ENCODE assay signal across 9 mouse cellular contexts in genomic region chr11:70539423-70539822, GRCm38 (mm10). TPM values are rescaled to one million over a fixed set of nuclear protein-coding genes. Genes with fewer than 3 reads are reported as not detected.
DNase-seq lines count a peak whose midpoint lies in the region; ATAC-seq and TF ChIP-seq lines count a peak whose summit lies in the region.
"Had no signal": no experiment of that assay in that cellular context is flagged by ENCODE, and none has a peak within 500 bp of the region (broad histone marks: within the 10 kb centered on the region; RNA-seq: fewer than 3 reads in every experiment).

No protein-coding gene starts in this region.

- no peak for DNase-seq in gastrocnemius, adult 2 months
- no peak for DNase-seq in gastrocnemius, adult 8-10 months (ENCODE audit: low spot score in 2 of 2)
- DNase-seq in testis, postnatal 10 days (ENCODE audit: low spot score) = no peak
- DNase-seq in liver, embryonic 11.5 days (ENCODE audit: low spot score) = no peak
- DNase-seq in stomach, postnatal 0 days (ENCODE audit: low spot score) = no peak
- no peak for DNase-seq in thymus, postnatal 25 days
- no peak for DNase-seq in urinary bladder, postnatal 36 days (ENCODE audit: low spot score in 2 of 2)

- peak overlapping the region; percentile 86 for H3K4me3 ChIP-seq in gastrocnemius, adult 2 months
- peak overlapping the region; percentile 71 for H3K4me3 ChIP-seq in testis, adult 2 months (ENCODE audit: control insufficient read depth, low read depth, low read length)
- peak overlapping the region; percentile 58 for H3K4me3 ChIP-seq in liver, embryonic 11.5 days (ENCODE audit: low read depth, low read length)
- peak overlapping the region; percentile 71 for H3K4me3 ChIP-seq in stomach, postnatal 0 days (ENCODE audit: low read depth, low read length)

- WGBS in liver, embryonic 11.5 days = 23% methylated on average over 9 of the region's 9 CpGs
- 7% methylated on average over 9 of the region's 9 CpGs for WGBS in stomach, postnatal 0 days

- no peak for ATAC-seq in liver, embryonic 11.5 days (replicated peaks; ENCODE audit: low FRiP score)
- no peak for ATAC-seq in stomach, postnatal 0 days (ENCODE audit: low FRiP score, low TSS enrichment)

- TF ChIP-seq EP300 in stomach, postnatal 0 days (optimal IDR thresholded peaks at IDR 0.05) = no peak

- H3K27me3 ChIP-seq in testis, adult 2 months (ENCODE audit: control insufficient read depth, insufficient read depth, low read length) = no peaks in the 10 kb centered on the region
- peaks cover 32% of the 10 kb centered on the region for H3K27me3 ChIP-seq in liver, embryonic 11.5 days (replicated peaks; ENCODE audit: control insufficient read depth, insufficient read depth, low read length)
- no peaks in the 10 kb centered on the region for H3K27me3 ChIP-seq in stomach, postnatal 0 days (ENCODE audit: control insufficient read depth, insufficient read depth, low read length)

- H3K36me3 ChIP-seq in testis, adult 2 months (ENCODE audit: control insufficient read depth, insufficient read depth, low read length) = no peaks in the 10 kb centered on the region
- no peaks in the 10 kb centered on the region for H3K36me3 ChIP-seq in liver, embryonic 11.5 days (ENCODE audit: control insufficient read depth, insufficient read depth, low read length)
- no peaks in the 10 kb centered on the region for H3K36me3 ChIP-seq in stomach, postnatal 0 days (ENCODE audit: control insufficient read depth, insufficient read depth, low read length)

- H3K4me1 ChIP-seq in testis, adult 2 months (ENCODE audit: control insufficient read depth, insufficient read depth, low read length) = peaks cover 6% of the 10 kb centered on the region
- H3K4me1 ChIP-seq in liver, embryonic 11.5 days (replicated peaks; ENCODE audit: control insufficient read depth, insufficient read depth, low read length) = peaks cover 4% of the 10 kb centered on the region
- H3K4me1 ChIP-seq in stomach, postnatal 0 days (replicated peaks; ENCODE audit: control insufficient read depth, insufficient read depth) = 0 out of 2 replicates have a peak, but pooled peaks cover 3% of the 10 kb centered on the region

- no peaks in the 10 kb centered on the region for H3K9me3 ChIP-seq in liver, embryonic 11.5 days (ENCODE audit: control insufficient read depth, low read length)
- no peaks in the 10 kb centered on the region for H3K9me3 ChIP-seq in stomach, postnatal 0 days (ENCODE audit: control insufficient read depth, low read length)

- peak overlapping the region; percentile 7; the same call in 1 of the 2 replicates for H3K9ac ChIP-seq in liver, embryonic 11.5 days (ENCODE audit: low read depth, low read length)
- H3K9ac ChIP-seq in stomach, postnatal 0 days (ENCODE audit: low read length) = peak overlapping the region; percentile 76

- H3K4me2 ChIP-seq in liver, embryonic 11.5 days = peak overlapping the region; percentile 88
- H3K4me2 ChIP-seq in stomach, postnatal 0 days (replicated peaks; ENCODE audit: low read depth) = peak overlapping the region; percentile 75

- TF ChIP-seq CTCF in gastrocnemius, adult 2 months (IDR thresholded peaks at IDR 0.05) = no peak
- no peak for TF ChIP-seq CTCF in testis, adult 2 months (IDR thresholded peaks at IDR 0.05; ENCODE audit: control insufficient read depth, insufficient read depth, insufficient replicate concordance, low read depth, low read length)
- no peak for TF ChIP-seq CTCF in stomach, postnatal 0 days (IDR thresholded peaks at IDR 0.05; ENCODE audit: low read depth)

- intact Hi-C loops in gastrocnemius, adult 2 months (cut with DNase I) = loop anchor here (5.0 kb wide), 1 partner anchor 68 kb away; no protein-coding TSS in a partner anchor

- H3K27ac ChIP-seq in gastrocnemius, adult 2 months = peak overlapping the region; percentile 90
- H3K27ac ChIP-seq in testis, adult 2 months (ENCODE audit: control insufficient read depth, insufficient read depth, low read depth, low read length) = no peak overlapping the region
- no peak overlapping the region for H3K27ac ChIP-seq in liver, embryonic 11.5 days (ENCODE audit: low read depth, low read length)
- peak overlapping the region; percentile 91 for H3K27ac ChIP-seq in stomach, postnatal 0 days (replicated peaks)

- TF ChIP-seq POLR2A in testis, adult 2 months (IDR thresholded peaks at IDR 0.05; ENCODE audit: control insufficient read depth, low read depth, low read length) = no peak

RNA-seq across cellular contexts. Expression of gene Pld2, which starts 0.4 kb away (rescaled TPM):
- total RNA-seq in gastrocnemius, adult 2 months (2021) = 10 to 100 TPM; 15.8 to 18.2 TPM
- total RNA-seq in gastrocnemius, adult 8-10 months (2022) = 10 to 100 TPM; 15.3 to 17.8 (median 15.4) TPM
- 1.2 and 2.0 TPM in 2 replicates for polyA plus RNA-seq in testis, adult 2 months (2012; rRNA removed)
- 2.7 and 3.4 TPM in 2 replicates for polyA plus RNA-seq in liver, embryonic 11.5 days (2014; fragmentation: Nextera tagmentation; extraction: Ambion mirVana)
- polyA plus RNA-seq in stomach, postnatal 0 days (2015; fragmentation: Nextera tagmentation; extraction: Ambion mirVana) = 16.2 and 17.7 TPM in 2 replicates

RNA-seq across cellular contexts. Expression of gene Gm40193, which starts 6.7 kb away (rescaled TPM):
- not detected for total RNA-seq in gastrocnemius, adult 2 months (2021)
- not detected for total RNA-seq in gastrocnemius, adult 8-10 months (2022)
- not detected in 2 replicates for polyA plus RNA-seq in testis, adult 2 months (2012; rRNA removed)
- not detected in 2 replicates for polyA plus RNA-seq in liver, embryonic 11.5 days (2014; fragmentation: Nextera tagmentation; extraction: Ambion mirVana)
- polyA plus RNA-seq in stomach, postnatal 0 days (2015; fragmentation: Nextera tagmentation; extraction: Ambion mirVana) = not detected in 2 replicates
- total RNA-seq: megakaryocyte-erythroid progenitor cell, adult 5-6 weeks had no signal

RNA-seq across cellular contexts. Expression of gene Psmb6, which starts 14.3 kb away (rescaled TPM):
- total RNA-seq in gastrocnemius, adult 2 months (2021) = 100 to 1,000 TPM; 229 to 241 TPM
- total RNA-seq in gastrocnemius, adult 8-10 months (2022) = 100 to 1,000 TPM; 258 to 280 (median 265) TPM
- 385 and 389 TPM in 2 replicates for polyA plus RNA-seq in testis, adult 2 months (2012; rRNA removed)
- 619 and 649 TPM in 2 replicates for polyA plus RNA-seq in liver, embryonic 11.5 days (2014; fragmentation: Nextera tagmentation; extraction: Ambion mirVana)
- 516 and 537 TPM in 2 replicates for polyA plus RNA-seq in stomach, postnatal 0 days (2015; fragmentation: Nextera tagmentation; extraction: Ambion mirVana)

RNA-seq across cellular contexts. Expression of gene Gltpd2, which starts 20.4 kb away (rescaled TPM):
- not detected for total RNA-seq in gastrocnemius, adult 2 months (2021)
- total RNA-seq in gastrocnemius, adult 8-10 months (2022) = not detected
- not detected in 2 replicates for polyA plus RNA-seq in testis, adult 2 months (2012; rRNA removed)
- polyA plus RNA-seq in liver, embryonic 11.5 days (2014; fragmentation: Nextera tagmentation; extraction: Ambion mirVana) = 20.2 and 20.5 TPM in 2 replicates
- 0.32 and 0.40 TPM in 2 replicates for polyA plus RNA-seq in stomach, postnatal 0 days (2015; fragmentation: Nextera tagmentation; extraction: Ambion mirVana)
- total RNA-seq: megakaryocyte-erythroid progenitor cell, adult 5-6 weeks had no signal

RNA-seq across cellular contexts. Expression of gene Mink1, which starts 23.3 kb away (rescaled TPM):
- total RNA-seq in gastrocnemius, adult 2 months (2021) = 10 to 100 TPM; 33.7 to 34.7 TPM
- total RNA-seq in gastrocnemius, adult 8-10 months (2022) = 10 to 100 TPM; 32.5 to 38.7 (median 33.7) TPM
- 18.4 and 23.0 TPM in 2 replicates for polyA plus RNA-seq in testis, adult 2 months (2012; rRNA removed)
- 15.6 and 16.0 TPM in 2 replicates for polyA plus RNA-seq in liver, embryonic 11.5 days (2014; fragmentation: Nextera tagmentation; extraction: Ambion mirVana)
- polyA plus RNA-seq in stomach, postnatal 0 days (2015; fragmentation: Nextera tagmentation; extraction: Ambion mirVana) = 8.5 and 10.2 TPM in 2 replicates

Comparison
In these comparisons a context has a peak if more than half of its experiments do, and no peak if none do; other contexts are left out.
1. H3K27ac ChIP-seq: peak in gastrocnemius, adult 2 months (single experiment) and stomach, postnatal 0 days (single experiment); none in testis, adult 2 months (single experiment) and liver, embryonic 11.5 days (single experiment).
2. Peak in every context shown above with its lines, with median percentiles within 50 percentile points of each other: H3K4me3 ChIP-seq.